Mouse (Mus musculus): ENCODE data around the gene Prr18. TPM values are rescaled to one million over a fixed set of nuclear protein-coding genes. Genes with fewer than 3 reads are reported as not detected.
A peak's percentile ranks its signal among the peaks of the same experiment; 100 is the strongest.

Gene Prr18
- polyA plus RNA-seq, 1 experiment from 2014 or later: 0.58 TPM

DNA sequence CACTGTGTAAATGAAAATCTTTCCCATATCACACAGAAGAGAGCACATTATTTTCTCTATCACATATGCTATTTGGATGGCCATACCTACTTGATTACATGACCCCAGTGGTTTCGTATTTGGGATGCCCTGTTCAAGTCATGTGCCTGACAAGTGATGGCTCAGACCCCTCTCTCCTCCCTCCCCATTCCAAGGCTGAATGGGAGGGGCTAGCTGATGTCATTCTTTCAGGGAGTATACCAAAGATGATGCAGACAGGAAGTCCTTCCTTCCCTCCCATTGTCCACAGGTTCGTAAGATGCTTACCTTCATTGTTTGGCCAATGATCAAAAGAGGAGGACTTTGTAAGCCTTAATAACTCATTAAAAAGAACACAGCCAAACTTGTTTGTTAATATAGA is 31.9 kb downstream of the Prr18 start:
- no peak overlapping the region for H3K27ac ChIP-seq
- no peak overlapping the region for H3K4me3 ChIP-seq
- 70% methylated on average over 2 of the region's 2 CpGs for WGBS
- no peak for ATAC-seq (ENCODE audit: insufficient number of reproducible peaks, insufficient read depth, low FRiP score, low TSS enrichment)
- H3K9me3 ChIP-seq: no peaks in the 10 kb centered on the region
- peaks cover 37% of the 10 kb centered on the region for H3K4me1 ChIP-seq
- no peak overlapping the region for H3K4me2 ChIP-seq (replicated peaks)
- H3K36me3 ChIP-seq: no peaks in the 10 kb centered on the region
- no peaks in the 10 kb centered on the region for H3K27me3 ChIP-seq
- H3K9ac ChIP-seq: no peak overlapping the region

GRCm38 (mm10) chr17:8370634-8371229 is 33.5 kb downstream of the Prr18 start:
- H3K9ac ChIP-seq: no peak overlapping the region
- no peaks in the 10 kb centered on the region for H3K27me3 ChIP-seq
- H3K36me3 ChIP-seq: no peaks in the 10 kb centered on the region
- ATAC-seq (ENCODE audit: insufficient number of reproducible peaks, insufficient read depth, low FRiP score, low TSS enrichment): no peak
- no peaks in the 10 kb centered on the region for H3K9me3 ChIP-seq
- H3K4me2 ChIP-seq (replicated peaks): no peak overlapping the region
- no peak overlapping the region for H3K4me3 ChIP-seq
- H3K27ac ChIP-seq: peak overlapping the region; percentile 93
- WGBS: 23% methylated on average over 13 of the region's 13 CpGs
- H3K4me1 ChIP-seq: peaks cover 40% of the 10 kb centered on the region

DNA sequence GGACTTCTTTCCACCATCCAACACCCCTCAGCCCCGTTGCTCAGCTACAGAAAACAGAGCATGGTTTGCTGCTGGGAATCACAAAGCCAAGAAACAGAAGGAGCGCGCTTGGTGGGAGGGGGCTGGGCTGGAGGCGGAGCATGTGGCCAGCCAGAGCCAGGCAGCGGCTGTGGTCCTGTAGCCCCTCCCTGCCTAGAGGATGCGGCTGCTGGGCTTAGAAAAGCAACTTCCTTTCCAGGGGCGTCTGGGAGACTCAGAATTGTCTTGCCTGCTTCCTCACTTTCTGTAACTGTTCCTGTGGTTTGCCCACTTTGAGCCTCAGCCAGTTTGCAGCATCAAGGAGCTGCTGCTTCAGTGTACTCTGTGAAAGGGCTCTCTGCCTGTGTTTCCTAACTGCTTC is 34.6 kb downstream of the Prr18 start:
- H3K4me2 ChIP-seq (replicated peaks): peak overlapping the region; percentile 48

DNA sequence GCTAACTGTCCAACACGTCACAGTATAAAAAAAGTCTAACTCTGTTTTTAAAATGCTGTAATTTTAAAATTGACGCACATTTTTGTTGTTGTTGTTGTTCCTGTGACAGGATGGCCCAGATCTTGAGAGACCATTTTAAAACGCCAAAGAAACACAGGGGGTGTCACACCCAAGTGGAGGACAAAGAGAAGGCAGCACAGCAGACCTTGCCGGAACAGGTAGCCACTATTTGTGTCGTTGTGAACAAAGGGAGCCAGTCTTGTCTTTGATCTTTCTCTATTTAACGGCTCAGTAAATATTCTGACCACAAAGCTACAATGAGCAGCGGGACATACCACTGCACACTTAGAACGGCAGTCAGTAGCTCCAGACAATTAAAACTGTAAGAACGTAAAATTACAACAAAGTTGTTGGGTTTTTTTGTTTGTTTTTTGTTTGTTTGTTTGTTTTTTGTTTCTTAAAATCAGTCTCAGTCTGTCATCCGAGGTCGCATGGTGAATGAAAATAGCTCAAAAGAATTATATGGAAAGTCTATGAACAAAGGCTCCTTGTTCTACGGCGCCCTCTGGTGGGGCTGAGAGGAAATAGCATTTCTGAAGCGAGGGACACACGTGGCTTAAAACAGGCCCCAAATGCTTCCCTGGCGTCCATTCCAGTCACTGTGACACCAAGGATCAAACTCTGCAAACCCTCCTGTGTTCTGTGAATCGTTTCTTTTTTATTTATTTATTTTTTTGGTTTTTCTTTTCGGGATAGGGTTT is 35.2 kb downstream of the Prr18 start:
- Histone ChIP-seq H3K4me3 (peak overlapping the region; percentile 29), H3K36me3 (no peaks in the 10 kb centered on the region), H3K9ac (peak overlapping the region; percentile 37), H3K27ac (peak overlapping the region; percentile 93), H3K27me3 (no peaks in the 10 kb centered on the region), H3K9me3 (no peaks in the 10 kb centered on the region), H3K4me1 (peaks cover 36% of the 10 kb centered on the region), H3K4me2 (replicated peaks) (peak overlapping the region; percentile 48)
- 3% methylated on average over 18 of the region's 18 CpGs for WGBS
- no peak for ATAC-seq (ENCODE audit: insufficient number of reproducible peaks, insufficient read depth, low FRiP score, low TSS enrichment)

More for the DNA sequence above, 34.6 kb downstream of the Prr18 start:
- peak; percentile 83 for ATAC-seq (ENCODE audit: insufficient number of reproducible peaks, insufficient read depth, low FRiP score, low TSS enrichment)
- Histone ChIP-seq H3K9me3 (no peaks in the 10 kb centered on the region), H3K9ac (peak overlapping the region; percentile 37), H3K27me3 (no peaks in the 10 kb centered on the region), H3K4me1 (peaks cover 43% of the 10 kb centered on the region), H3K4me3 (peak overlapping the region; percentile 29), H3K36me3 (no peaks in the 10 kb centered on the region), H3K27ac (peak overlapping the region; percentile 93)
- WGBS: 0% methylated on average over 7 of the region's 7 CpGs

DNA sequence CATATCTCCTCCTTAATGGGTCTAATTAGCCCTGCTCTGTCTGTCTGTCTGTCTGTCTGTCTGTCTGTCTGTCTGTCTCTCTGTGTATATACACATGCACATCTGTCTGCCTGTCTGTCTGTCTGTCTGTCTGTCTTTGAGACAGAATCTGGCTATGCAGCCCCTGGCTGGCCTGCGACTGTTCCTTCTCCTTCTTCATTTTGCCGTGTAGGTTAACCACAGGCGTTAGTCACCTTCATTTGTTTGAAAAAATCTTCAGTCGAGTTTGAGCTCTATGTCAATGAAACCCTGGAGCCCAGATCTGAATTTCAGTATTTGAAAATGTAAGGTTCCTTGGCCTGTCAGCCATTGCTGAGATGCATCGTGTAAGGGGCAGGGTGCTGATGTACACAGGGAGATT is 40.0 kb downstream of the Prr18 start:
- Histone ChIP-seq H3K27ac (no peak overlapping the region), H3K9me3 (no peaks in the 10 kb centered on the region), H3K27me3 (no peaks in the 10 kb centered on the region), H3K4me2 (replicated peaks) (no peak overlapping the region), H3K4me1 (peaks cover 5% of the 10 kb centered on the region; the same call in 1 of the 2 replicates), H3K36me3 (no peaks in the 10 kb centered on the region), H3K4me3 (no peak overlapping the region), H3K9ac (no peak overlapping the region)
- 57% methylated on average over 5 of the region's 5 CpGs for WGBS
- ATAC-seq (ENCODE audit: insufficient number of reproducible peaks, insufficient read depth, low FRiP score, low TSS enrichment): no peak

DNA sequence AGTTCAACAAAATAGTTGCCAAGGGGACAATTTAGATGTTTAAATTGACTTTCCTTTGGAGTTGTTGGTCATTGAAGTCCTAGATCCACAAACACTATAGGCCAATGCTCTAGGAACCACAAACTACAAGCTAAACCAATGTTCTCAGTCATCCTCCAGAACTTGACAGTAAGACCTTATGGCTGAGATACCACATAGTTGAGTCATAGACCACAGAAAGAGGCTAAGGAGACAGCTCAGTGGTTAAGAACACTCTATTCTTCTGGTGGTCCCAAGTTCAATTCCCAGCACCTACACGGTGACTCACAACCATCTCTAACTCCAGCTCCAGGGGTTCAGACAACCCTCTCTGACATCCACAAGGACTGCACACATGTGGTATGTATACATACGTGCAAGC is 48.2 kb downstream of the Prr18 start:
- Histone ChIP-seq H3K9me3 (no peaks in the 10 kb centered on the region), H3K4me1 (peaks cover 11% of the 10 kb centered on the region; the same call in 1 of the 2 replicates), H3K36me3 (no peaks in the 10 kb centered on the region), H3K9ac (no peak overlapping the region), H3K4me2 (replicated peaks) (no peak overlapping the region), H3K4me3 (no peak overlapping the region), H3K27me3 (peaks cover 30% of the 10 kb centered on the region), H3K27ac (no peak overlapping the region)
- 96% methylated on average over 2 of the region's 2 CpGs for WGBS
- ATAC-seq (ENCODE audit: insufficient number of reproducible peaks, insufficient read depth, low FRiP score, low TSS enrichment): no peak

- Histone ChIP-seq H3K27ac (no peak overlapping the region), H3K4me3 (no peak overlapping the region)
- no peak for ATAC-seq (ENCODE audit: insufficient number of reproducible peaks, insufficient read depth, low FRiP score, low TSS enrichment)
Observed at GRCm38 (mm10) chr17:8388463-8388862, 51.2 kb downstream of the Prr18 start.

GRCm38 (mm10) chr17:8388990-8389789 is 51.9 kb downstream of the Prr18 start:
- H3K9ac ChIP-seq: peak overlapping the region; percentile 24; the same call in 1 of the 2 replicates
- H3K27me3 ChIP-seq: peaks cover 41% of the 10 kb centered on the region
- 2% methylated on average over 28 of the region's 28 CpGs for WGBS
- no peak for ATAC-seq (ENCODE audit: insufficient number of reproducible peaks, insufficient read depth, low FRiP score, low TSS enrichment)
- H3K4me1 ChIP-seq: peaks cover 11% of the 10 kb centered on the region; the same call in 1 of the 2 replicates
- H3K4me3 ChIP-seq: peak overlapping the region; percentile 10
- H3K36me3 ChIP-seq: no peaks in the 10 kb centered on the region
- H3K4me2 ChIP-seq (replicated peaks): peak overlapping the region; percentile 42
- H3K27ac ChIP-seq: no peak overlapping the region
- H3K9me3 ChIP-seq: no peaks in the 10 kb centered on the region

More at GRCm38 (mm10) chr17:8388463-8388862, 51.2 kb downstream of the Prr18 start:
- Histone ChIP-seq H3K36me3 (no peaks in the 10 kb centered on the region), H3K9ac (no peak overlapping the region), H3K9me3 (no peaks in the 10 kb centered on the region), H3K4me1 (peaks cover 11% of the 10 kb centered on the region; the same call in 1 of the 2 replicates), H3K27me3 (peaks cover 41% of the 10 kb centered on the region), H3K4me2 (replicated peaks) (peak overlapping the region; percentile 42)
- WGBS: 2% methylated on average over 13 of the region's 13 CpGs

- H3K9me3 ChIP-seq: no peaks in the 10 kb centered on the region
- peaks cover 41% of the 10 kb centered on the region for H3K27me3 ChIP-seq
- no peak for ATAC-seq (ENCODE audit: insufficient number of reproducible peaks, insufficient read depth, low FRiP score, low TSS enrichment)
- H3K9ac ChIP-seq: no peak overlapping the region
- no peak overlapping the region for H3K4me3 ChIP-seq
- 9% methylated on average over 10 of the region's 10 CpGs for WGBS
- no peaks in the 10 kb centered on the region for H3K36me3 ChIP-seq
- peaks cover 11% of the 10 kb centered on the region; the same call in 1 of the 2 replicates for H3K4me1 ChIP-seq
- no peak overlapping the region for H3K27ac ChIP-seq
- H3K4me2 ChIP-seq (replicated peaks): 0 out of 2 replicates have a peak overlapping the region, but pooled peaks have one; percentile 42
Observed at GRCm38 (mm10) chr17:8389790-8390095, 52.5 kb downstream of the Prr18 start.

DNA sequence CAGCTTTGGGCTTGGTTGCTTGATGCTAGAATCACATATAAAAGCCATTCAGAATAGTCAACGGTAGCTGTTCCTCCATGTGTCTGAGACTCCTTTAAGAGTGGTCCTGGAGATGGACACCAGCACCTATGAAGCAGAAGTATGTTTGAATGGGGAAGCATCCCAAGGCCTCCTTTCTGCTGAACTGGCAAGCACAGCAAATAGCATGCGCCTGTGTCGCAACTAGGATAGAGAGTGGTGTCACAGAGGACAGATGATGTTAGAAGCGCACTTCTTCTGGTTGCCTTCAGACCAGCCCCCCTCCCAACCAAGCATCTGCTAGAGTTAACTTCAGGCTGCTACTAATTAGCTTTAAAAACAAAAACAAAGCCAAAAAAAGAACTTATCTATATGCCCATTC is 53.2 kb downstream of the Prr18 start:
- no peak overlapping the region for H3K27ac ChIP-seq
- WGBS: 56% methylated on average over 4 of the region's 4 CpGs
- H3K9ac ChIP-seq: no peak overlapping the region
- peaks cover 11% of the 10 kb centered on the region; the same call in 1 of the 2 replicates for H3K4me1 ChIP-seq
- no peak overlapping the region for H3K4me2 ChIP-seq (replicated peaks)
- H3K9me3 ChIP-seq: no peaks in the 10 kb centered on the region
- H3K36me3 ChIP-seq: no peaks in the 10 kb centered on the region
- H3K27me3 ChIP-seq: peaks cover 41% of the 10 kb centered on the region
- H3K4me3 ChIP-seq: no peak overlapping the region
- ATAC-seq (ENCODE audit: insufficient number of reproducible peaks, insufficient read depth, low FRiP score, low TSS enrichment): no peak

Data from embryonic facial prominence, embryonic 12.5 days (tissue).